In the genomic region with DNA sequence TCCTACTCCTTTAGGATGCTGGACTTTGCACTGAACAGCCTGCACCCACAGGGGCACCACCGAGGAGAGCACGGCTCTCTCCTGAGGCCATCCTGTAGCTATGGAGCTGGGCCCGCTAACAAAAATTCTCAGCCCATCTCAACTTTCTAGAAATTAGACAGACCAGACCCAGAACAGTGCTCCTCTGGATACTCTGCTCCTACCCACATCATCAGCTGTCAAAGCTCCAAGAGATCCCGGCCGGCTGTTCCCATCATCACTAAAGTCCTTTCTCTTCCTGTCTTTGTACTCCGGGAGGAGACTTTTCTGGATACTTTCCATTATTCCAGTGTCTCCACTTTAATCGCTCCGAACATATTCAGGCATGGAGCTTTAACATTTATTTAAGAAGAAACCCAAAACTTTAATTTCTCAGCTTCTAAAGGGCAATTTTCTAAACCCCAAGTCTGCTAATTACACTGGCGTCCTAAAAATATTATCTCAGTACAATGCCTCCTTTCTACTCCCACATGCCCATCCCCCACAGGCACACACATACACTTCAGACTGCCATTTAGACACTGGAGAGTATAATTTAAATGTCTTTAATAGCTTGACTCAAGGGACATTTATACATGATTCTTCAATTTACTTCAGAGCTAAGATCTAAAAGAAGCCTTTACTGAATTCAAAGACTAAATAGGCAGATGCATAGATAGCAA, we compare ENCODE assay signal across 8 mouse cellular contexts. TPM values are rescaled to one million over a fixed set of nuclear protein-coding genes. Genes with fewer than 3 reads are reported as not detected.
A peak's percentile ranks its signal among the peaks of the same experiment; 100 is the strongest.
DNase-seq lines count a peak whose midpoint lies in the region; ATAC-seq lines count a peak whose summit lies in the region.

No protein-coding gene starts in this region.

- peaks cover 17% of the 10 kb centered on the region for H3K36me3 ChIP-seq in midbrain, embryonic 10.5 days
- H3K36me3 ChIP-seq in midbrain, embryonic 13.5 days = no peaks in the 10 kb centered on the region
- H3K36me3 ChIP-seq in forebrain, embryonic 14.5 days (ENCODE audit: control insufficient read depth, insufficient read depth, low read length) = 0 out of 2 replicates have a peak, but pooled peaks cover 2% of the 10 kb centered on the region
- H3K36me3 ChIP-seq in hindbrain, embryonic 12.5 days = no peaks in the 10 kb centered on the region

- no peak overlapping the region for H3K4me2 ChIP-seq in midbrain, embryonic 13.5 days (replicated peaks)
- no peak overlapping the region for H3K4me2 ChIP-seq in forebrain, embryonic 14.5 days (ENCODE audit: low read length)
- H3K4me2 ChIP-seq in hindbrain, embryonic 12.5 days (replicated peaks) = no peak overlapping the region

- no peaks in the 10 kb centered on the region for H3K9me3 ChIP-seq in midbrain, embryonic 10.5 days (replicated peaks)
- H3K9me3 ChIP-seq in midbrain, embryonic 13.5 days = no peaks in the 10 kb centered on the region
- H3K9me3 ChIP-seq in forebrain, embryonic 14.5 days (replicated peaks; ENCODE audit: control insufficient read depth, low read length) = no peaks in the 10 kb centered on the region
- no peaks in the 10 kb centered on the region for H3K9me3 ChIP-seq in hindbrain, embryonic 12.5 days (replicated peaks)

- H3K4me3 ChIP-seq in midbrain, embryonic 10.5 days = no peak overlapping the region
- H3K4me3 ChIP-seq in midbrain, embryonic 13.5 days (replicated peaks) = no peak overlapping the region
- H3K4me3 ChIP-seq in forebrain, embryonic 14.5 days (ENCODE audit: low read depth, low read length) = no peak overlapping the region
- H3K4me3 ChIP-seq in hindbrain, embryonic 12.5 days = no peak overlapping the region

- H3K4me1 ChIP-seq in midbrain, embryonic 10.5 days = peaks cover 11% of the 10 kb centered on the region; the same call in 1 of the 2 replicates
- H3K4me1 ChIP-seq in midbrain, embryonic 13.5 days (replicated peaks) = peaks cover 18% of the 10 kb centered on the region
- peaks cover 9% of the 10 kb centered on the region; the same call in 1 of the 2 replicates for H3K4me1 ChIP-seq in forebrain, embryonic 14.5 days (ENCODE audit: control insufficient read depth, insufficient read depth, low read length)
- peaks cover 38% of the 10 kb centered on the region for H3K4me1 ChIP-seq in hindbrain, embryonic 12.5 days

- H3K27me3 ChIP-seq in midbrain, embryonic 10.5 days (ENCODE audit: low read depth, poor library complexity, severe bottlenecking) = no peaks in the 10 kb centered on the region
- no peaks in the 10 kb centered on the region for H3K27me3 ChIP-seq in midbrain, embryonic 13.5 days
- no peaks in the 10 kb centered on the region for H3K27me3 ChIP-seq in forebrain, embryonic 14.5 days (replicated peaks; ENCODE audit: control insufficient read depth, insufficient read depth, low read length)
- no peaks in the 10 kb centered on the region for H3K27me3 ChIP-seq in hindbrain, embryonic 12.5 days

- H3K27ac ChIP-seq in midbrain, embryonic 10.5 days (replicated peaks) = peak overlapping the region; percentile 33; the same call in 1 of the 2 replicates
- no peak overlapping the region for H3K27ac ChIP-seq in midbrain, embryonic 13.5 days
- peak overlapping the region; percentile 29; the same call in 1 of the 2 replicates for H3K27ac ChIP-seq in forebrain, embryonic 14.5 days (ENCODE audit: low read depth, low read length)
- peak overlapping the region; percentile 31 for H3K27ac ChIP-seq in hindbrain, embryonic 12.5 days

- no peak for DNase-seq in midbrain, embryonic 10.5 days (ENCODE audit: low spot score)
- peak; percentile 46 for DNase-seq in forebrain, embryonic 14.5 days (ENCODE audit: low spot score)
- peak; percentile 44 to 75 for DNase-seq in lung, postnatal 4 days
- DNase-seq in adrenal gland, postnatal 14 days = no peak
- DNase-seq in natural killer cell, adult 2 months (ENCODE audit: low spot score in 2 of 2) = no peak
- no peak for DNase-seq in left cerebral cortex, adult 8-10 months (ENCODE audit: low spot score in 2 of 2)

- no peak overlapping the region for H3K9ac ChIP-seq in midbrain, embryonic 13.5 days (replicated peaks)
- no peak overlapping the region for H3K9ac ChIP-seq in forebrain, embryonic 14.5 days (ENCODE audit: low read length)
- H3K9ac ChIP-seq in hindbrain, embryonic 12.5 days = no peak overlapping the region

- WGBS in midbrain, embryonic 10.5 days = 87% methylated on average over 9 of the region's 9 CpGs
- 71% methylated on average over 9 of the region's 9 CpGs for WGBS in midbrain, embryonic 13.5 days
- 47% methylated on average over 9 of the region's 9 CpGs for WGBS in forebrain, embryonic 14.5 days
- 61% methylated on average over 9 of the region's 9 CpGs for whole genome bisulfite sequencing in hindbrain, embryonic 12.5 days

- no peak for ATAC-seq in midbrain, embryonic 13.5 days
- ATAC-seq in forebrain, embryonic 14.5 days = no peak
- no peak for ATAC-seq in hindbrain, embryonic 12.5 days (ENCODE audit: low FRiP score)

RNA-seq across cellular contexts. Expression of a gene that starts 2.6 kb away (rescaled TPM):
- polyA plus RNA-seq in midbrain, embryonic 10.5 days (2016; fragmentation: Nextera tagmentation; extraction: Ambion mirVana) = 3.0 and 3.1 TPM in 2 replicates
- polyA plus RNA-seq in midbrain, embryonic 13.5 days (2015; fragmentation: Nextera tagmentation; extraction: Ambion mirVana) = 2.8 and 3.7 TPM in 2 replicates
- polyA plus RNA-seq in forebrain, embryonic 14.5 days (2014; fragmentation: Nextera tagmentation; extraction: Ambion mirVana) = 1.7 and 2.2 TPM in 2 replicates
- polyA plus RNA-seq in hindbrain, embryonic 12.5 days (2016; fragmentation: Nextera tagmentation; extraction: Ambion mirVana) = 3.6 and 4.0 TPM in 2 replicates
- 1.5 and 3.0 TPM in 2 replicates for total RNA-seq in adrenal gland, postnatal 14 days (2021)
- total RNA-seq in left cerebral cortex, adult 8-10 months (2022) = 1 to 10 TPM; 1.9 to 2.9 (median 2.5) TPM

RNA-seq across cellular contexts. Expression of a gene that starts 21.0 kb away (rescaled TPM):
- polyA plus RNA-seq in midbrain, embryonic 10.5 days (2016; fragmentation: Nextera tagmentation; extraction: Ambion mirVana) = 75.9 and 86.7 TPM in 2 replicates
- 41.6 and 46.6 TPM in 2 replicates for polyA plus RNA-seq in midbrain, embryonic 13.5 days (2015; fragmentation: Nextera tagmentation; extraction: Ambion mirVana)
- polyA plus RNA-seq in forebrain, embryonic 14.5 days (2014; fragmentation: Nextera tagmentation; extraction: Ambion mirVana) = 42.2 and 50.7 TPM in 2 replicates
- polyA plus RNA-seq in hindbrain, embryonic 12.5 days (2016; fragmentation: Nextera tagmentation; extraction: Ambion mirVana) = 74.4 and 75.0 TPM in 2 replicates
- 55.4 and 58.9 TPM in 2 replicates for total RNA-seq in adrenal gland, postnatal 14 days (2021)
- total RNA-seq in left cerebral cortex, adult 8-10 months (2022) = 100 to 1,000 TPM; 274 to 294 (median 288) TPM

RNA-seq across cellular contexts. Expression of a gene that starts 49.0 kb away (rescaled TPM):
- 274 and 311 TPM in 2 replicates for polyA plus RNA-seq in midbrain, embryonic 10.5 days (2016; fragmentation: Nextera tagmentation; extraction: Ambion mirVana)
- 110 and 133 TPM in 2 replicates for polyA plus RNA-seq in midbrain, embryonic 13.5 days (2015; fragmentation: Nextera tagmentation; extraction: Ambion mirVana)
- polyA plus RNA-seq in forebrain, embryonic 14.5 days (2014; fragmentation: Nextera tagmentation; extraction: Ambion mirVana) = 154 and 174 TPM in 2 replicates
- 143 and 153 TPM in 2 replicates for polyA plus RNA-seq in hindbrain, embryonic 12.5 days (2016; fragmentation: Nextera tagmentation; extraction: Ambion mirVana)
- 29.8 and 32.3 TPM in 2 replicates for total RNA-seq in adrenal gland, postnatal 14 days (2021)
- 10 to 100 TPM; 19.5 to 24.7 (median 21.5) TPM for total RNA-seq in left cerebral cortex, adult 8-10 months (2022)

RNA-seq across cellular contexts. Expression of a gene that starts 53.3 kb away (rescaled TPM):
- polyA plus RNA-seq in midbrain, embryonic 10.5 days (2016; fragmentation: Nextera tagmentation; extraction: Ambion mirVana) = 40.0 and 42.3 TPM in 2 replicates
- 39.2 and 44.9 TPM in 2 replicates for polyA plus RNA-seq in midbrain, embryonic 13.5 days (2015; fragmentation: Nextera tagmentation; extraction: Ambion mirVana)
- 21.3 and 24.3 TPM in 2 replicates for polyA plus RNA-seq in forebrain, embryonic 14.5 days (2014; fragmentation: Nextera tagmentation; extraction: Ambion mirVana)
- polyA plus RNA-seq in hindbrain, embryonic 12.5 days (2016; fragmentation: Nextera tagmentation; extraction: Ambion mirVana) = 32.2 and 36.2 TPM in 2 replicates
- total RNA-seq in adrenal gland, postnatal 14 days (2021) = 20.4 and 22.9 TPM in 2 replicates
- 10 to 100 TPM; 18.7 to 25.0 (median 23.0) TPM for total RNA-seq in left cerebral cortex, adult 8-10 months (2022)

RNA-seq across cellular contexts. Expression of a gene that starts 59.2 kb away (rescaled TPM):
- polyA plus RNA-seq in midbrain, embryonic 10.5 days (2016; fragmentation: Nextera tagmentation; extraction: Ambion mirVana) = 1,053 and 1,229 TPM in 2 replicates
- 668 and 675 TPM in 2 replicates for polyA plus RNA-seq in midbrain, embryonic 13.5 days (2015; fragmentation: Nextera tagmentation; extraction: Ambion mirVana)
- 868 and 950 TPM in 2 replicates for polyA plus RNA-seq in forebrain, embryonic 14.5 days (2014; fragmentation: Nextera tagmentation; extraction: Ambion mirVana)
- 811 and 819 TPM in 2 replicates for polyA plus RNA-seq in hindbrain, embryonic 12.5 days (2016; fragmentation: Nextera tagmentation; extraction: Ambion mirVana)
- 872 and 1,008 TPM in 2 replicates for total RNA-seq in adrenal gland, postnatal 14 days (2021)
- 100 to 1,000 TPM; 558 to 632 (median 593) TPM for total RNA-seq in left cerebral cortex, adult 8-10 months (2022)

Comparison
In these comparisons a context has a peak if more than half of its experiments do, and no peak if none do; other contexts are left out.
1. DNase-seq: peak in forebrain, embryonic 14.5 days (single experiment) and lung, postnatal 4 days (2 of 2); none in midbrain, embryonic 10.5 days (single experiment), adrenal gland, postnatal 14 days (single experiment), natural killer cell, adult 2 months (0 of 2) and left cerebral cortex, adult 8-10 months (0 of 2).